Mouse (Mus musculus) kidney, adult 18-20 months (tissue): Measurements from ENCODE around the gene Zfp94.

Source experiments
- DNase-seq: peaks from one replicate; pipeline ENCODE4 v3.0.0; 2021

Zfp94 gene

DNA sequence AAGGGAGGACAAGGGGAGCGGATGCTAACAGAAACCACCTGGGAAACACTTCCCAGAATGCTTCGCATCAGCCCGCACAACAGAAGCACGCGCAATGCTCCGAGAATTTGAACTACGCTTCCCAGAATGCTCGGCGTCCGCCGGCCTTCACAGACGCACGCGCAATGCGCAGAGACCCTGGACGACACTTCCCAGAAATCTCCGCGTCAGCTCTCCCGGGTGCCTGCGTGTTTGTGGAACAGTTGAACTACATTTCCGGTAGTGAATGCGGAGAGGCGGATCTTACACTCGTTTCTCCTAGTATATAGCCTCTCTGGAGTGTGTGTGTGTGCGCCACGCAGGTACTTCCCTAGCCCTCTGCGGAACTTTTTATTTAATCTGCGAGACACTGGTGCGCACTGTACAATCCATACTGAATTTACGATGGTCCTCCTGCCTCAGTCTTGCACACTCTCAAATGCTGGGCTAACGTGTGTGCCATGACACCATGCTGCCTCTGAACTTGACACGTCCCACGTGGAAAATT lies at the start of gene Zfp94:
Gene Zfp94 (minus strand): TSS at position 100 of the 526 bp plus-strand sequence.
- DNase-seq = peak; percentile 96

DNA sequence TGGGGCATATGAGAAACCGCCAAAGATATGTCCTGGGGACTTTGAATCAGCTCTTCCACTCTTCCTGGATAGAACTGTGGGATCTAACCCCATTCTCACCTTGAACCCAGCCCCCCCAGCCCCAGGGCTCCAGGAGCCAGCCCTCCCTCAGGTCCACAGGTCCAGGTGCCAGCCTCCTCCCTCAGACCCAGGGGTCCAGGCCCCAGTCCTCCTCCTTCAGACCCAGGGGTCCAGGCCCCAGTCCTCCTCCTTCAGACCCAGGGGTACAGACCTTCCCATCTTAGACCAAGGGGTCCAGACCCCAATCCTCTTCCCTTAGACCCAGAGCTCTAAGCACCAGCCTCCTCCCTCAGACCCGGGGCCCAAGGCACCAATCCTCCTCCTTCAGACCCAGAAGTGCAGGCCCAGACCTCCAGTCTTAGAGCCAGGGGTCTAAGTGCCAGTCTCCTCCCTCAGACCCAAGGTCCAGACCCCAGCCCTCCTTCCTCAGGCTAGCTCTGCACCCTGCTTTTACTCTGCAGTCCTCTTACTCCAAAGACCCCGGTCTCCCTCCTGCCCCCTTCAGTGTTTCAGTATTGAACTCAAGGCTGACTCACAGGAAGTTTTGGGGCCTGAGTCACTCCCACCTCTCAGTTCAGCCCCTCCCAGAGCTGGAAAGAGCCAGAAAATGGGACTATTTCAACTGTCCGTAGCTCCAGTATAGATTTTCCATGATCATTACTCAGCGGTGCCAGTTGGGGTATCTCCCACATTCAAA lies 49.0 kb upstream of the Zfp94 start:
- DNase-seq = no peak

DNA sequence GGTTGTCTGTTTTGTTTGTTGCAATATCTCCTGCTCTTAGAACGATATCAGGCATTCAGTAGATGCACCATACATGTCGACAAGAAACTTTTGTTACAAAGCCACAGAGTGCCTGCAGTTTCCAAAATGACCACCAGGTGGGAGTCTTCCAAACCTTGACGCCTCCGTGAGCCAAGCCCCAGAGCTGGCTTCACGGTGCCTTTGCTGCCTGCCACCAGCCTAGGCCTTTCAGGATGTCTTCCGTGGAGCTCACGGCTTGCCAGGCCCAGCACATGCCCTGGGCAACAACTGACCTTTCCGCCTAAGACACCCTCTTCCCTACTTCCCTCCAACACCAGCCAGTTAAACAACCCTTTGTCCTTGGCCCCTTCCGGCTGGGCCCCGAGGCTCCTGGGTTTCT lies 48.4 kb upstream of the Zfp94 start:
- peak; percentile 86 for DNase-seq

DNA sequence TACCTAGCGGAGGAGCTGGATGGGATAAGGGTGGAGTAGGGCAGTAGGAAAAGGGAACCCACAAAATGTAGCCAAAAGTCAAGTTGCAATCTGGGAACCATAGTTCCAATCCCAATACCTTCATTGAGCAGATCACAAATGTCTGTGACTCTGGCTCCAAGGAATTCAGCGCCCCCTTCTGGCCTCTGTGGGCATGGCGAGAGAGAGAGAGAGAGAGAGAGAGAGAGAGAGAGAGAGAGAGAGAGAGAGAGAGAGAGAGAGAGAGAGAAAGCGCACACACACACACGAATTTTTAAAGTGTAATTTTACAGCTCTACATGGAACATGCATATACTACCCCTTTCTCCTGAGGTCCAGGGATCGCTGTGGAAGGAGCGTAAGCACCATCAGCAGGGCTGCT lies 46.8 kb upstream of the Zfp94 start:
- peak; percentile 29 for DNase-seq

DNA sequence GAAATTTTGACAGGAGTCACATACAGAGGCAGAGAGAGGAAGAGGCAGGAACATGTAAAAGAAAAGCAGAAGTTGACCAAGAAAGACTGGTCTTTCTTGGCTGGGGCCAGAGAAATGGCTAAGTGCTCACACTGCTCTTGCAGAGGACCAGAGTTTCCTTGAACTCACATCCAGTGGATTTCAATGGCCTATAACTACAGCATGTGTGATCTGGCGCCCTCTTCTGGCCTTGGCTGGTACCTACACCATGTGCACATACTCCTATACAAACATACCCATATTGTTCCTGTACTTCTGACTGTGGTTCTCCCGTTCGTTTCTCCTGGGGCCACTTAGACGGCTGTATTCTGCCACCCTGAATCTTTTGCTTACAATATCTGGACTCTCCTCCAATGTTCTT lies 44.5 kb upstream of the Zfp94 start:
- DNase-seq = no peak

DNA sequence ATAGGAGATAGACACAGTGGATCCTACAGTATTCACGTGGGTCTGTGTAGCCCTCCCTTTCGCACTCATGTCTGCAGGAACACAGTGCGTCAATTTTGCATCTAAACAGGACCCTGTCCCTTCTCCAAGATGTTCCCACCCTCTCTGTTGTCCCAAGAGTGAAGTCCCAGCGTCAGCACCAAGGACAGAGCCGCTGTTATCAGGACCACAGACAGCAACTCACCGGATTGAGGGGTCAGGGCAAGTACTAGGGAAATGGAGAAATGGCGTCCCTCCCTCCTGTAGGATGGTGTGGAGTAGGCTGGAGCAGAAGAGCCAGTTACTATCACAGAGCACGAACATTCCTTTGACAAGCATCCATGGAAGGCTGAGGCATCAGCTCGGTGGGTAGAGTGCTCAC lies 42.8 kb upstream of the Zfp94 start:
- DNase-seq = no peak

DNA sequence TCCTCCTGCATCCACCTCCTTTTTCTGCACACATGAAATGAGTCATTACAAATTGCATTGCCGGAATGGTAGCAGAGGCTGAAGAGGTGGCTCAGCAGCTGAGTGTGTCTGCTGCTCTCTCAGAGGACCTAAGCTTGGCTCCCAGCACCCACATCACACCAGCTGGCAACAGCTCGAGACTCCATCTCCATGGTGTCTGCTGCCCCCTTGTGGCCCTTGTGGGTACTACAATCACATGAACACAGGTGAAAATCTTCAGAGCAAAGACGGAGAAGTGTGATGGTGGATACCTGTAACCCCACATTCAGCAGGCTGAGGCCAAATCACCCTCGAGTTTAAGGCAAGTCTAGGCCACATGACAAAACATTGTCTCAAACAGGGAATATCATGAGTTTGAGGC lies 41.4 kb upstream of the Zfp94 start:
- DNase-seq = no peak

DNA sequence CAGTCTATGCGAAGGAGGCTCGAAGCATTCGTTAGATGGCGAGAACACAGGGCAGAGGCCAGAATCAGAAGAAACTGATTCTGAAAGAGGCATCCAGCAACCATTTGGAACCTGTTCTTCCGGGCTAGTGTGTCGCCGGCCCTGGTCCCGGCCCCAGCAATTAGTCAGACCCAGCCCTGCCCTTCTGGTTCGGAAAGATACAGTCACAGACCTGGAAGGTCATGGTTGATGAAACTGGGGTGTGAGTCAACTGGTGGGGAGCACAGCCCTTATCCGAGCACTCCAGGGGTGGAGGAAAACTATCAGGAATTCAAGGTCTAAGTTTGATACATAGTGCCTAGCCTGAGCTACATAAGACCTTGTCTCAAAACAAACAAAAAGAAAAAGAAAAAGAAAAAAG lies 39.6 kb upstream of the Zfp94 start:
- no peak for DNase-seq

DNA sequence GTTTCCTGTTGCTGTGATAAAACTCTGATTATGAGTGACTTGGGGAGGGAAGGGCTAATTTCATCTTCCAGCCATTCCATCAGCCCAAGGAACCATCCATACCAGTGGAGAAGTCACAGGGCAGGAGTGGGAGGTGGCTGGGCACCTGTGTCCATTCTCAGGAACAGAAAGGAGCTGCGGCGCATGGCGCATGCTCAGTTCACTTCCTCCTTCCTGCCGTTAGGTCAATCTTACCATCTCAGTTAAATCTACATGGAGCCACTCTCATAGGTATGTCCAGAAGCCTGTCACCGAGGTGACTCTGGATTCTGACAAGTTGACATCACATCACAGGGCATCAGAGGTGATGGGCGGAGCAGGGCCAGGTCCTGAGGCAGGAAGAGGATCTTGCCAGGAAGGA lies 39.2 kb upstream of the Zfp94 start:
- no peak for DNase-seq

DNA sequence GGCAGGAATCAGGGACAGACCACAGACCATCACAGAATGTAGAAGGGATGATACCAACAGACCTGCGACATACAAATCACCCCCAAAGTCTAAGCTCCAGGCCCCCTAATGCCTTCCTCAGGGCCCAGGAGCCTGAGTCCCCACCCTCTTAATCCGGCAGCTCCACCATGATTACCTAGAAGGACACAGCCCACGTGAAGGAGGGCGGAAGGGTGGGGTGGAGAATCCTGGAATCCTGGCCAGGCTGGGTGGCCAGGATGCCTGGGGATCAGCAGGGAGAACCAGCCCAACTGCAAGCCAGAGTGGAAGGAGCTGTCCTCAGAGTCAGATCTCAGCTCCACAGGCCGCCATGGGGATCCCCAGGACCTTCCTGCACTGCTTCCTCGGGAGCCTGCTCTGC lies 32.4 kb upstream of the Zfp94 start, which contains the start of gene Lypd5:
Gene Lypd5 (plus strand): TSS at position 301 of the 400 bp plus-strand sequence.
- no peak for DNase-seq

DNA sequence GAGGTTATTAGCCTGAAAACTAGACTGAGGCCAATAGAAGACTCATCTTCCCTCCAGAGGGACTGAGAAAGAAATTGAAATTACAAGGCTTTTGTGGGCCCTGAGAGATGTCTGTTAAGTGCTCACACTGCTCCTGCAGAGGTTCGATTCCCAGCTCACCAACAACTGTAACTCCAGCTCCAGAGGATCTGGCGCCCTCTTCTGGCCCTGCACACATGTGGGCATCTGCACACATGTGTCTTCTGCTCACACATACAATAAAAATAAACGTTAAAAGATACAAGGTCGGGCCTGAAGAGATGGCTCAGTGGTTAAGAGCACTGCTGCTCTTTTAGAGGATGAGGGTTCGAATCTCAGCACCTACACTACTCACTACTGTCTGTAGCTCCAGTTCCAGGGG lies 30.0 kb upstream of the Zfp94 start:
- DNase-seq = no peak

DNA sequence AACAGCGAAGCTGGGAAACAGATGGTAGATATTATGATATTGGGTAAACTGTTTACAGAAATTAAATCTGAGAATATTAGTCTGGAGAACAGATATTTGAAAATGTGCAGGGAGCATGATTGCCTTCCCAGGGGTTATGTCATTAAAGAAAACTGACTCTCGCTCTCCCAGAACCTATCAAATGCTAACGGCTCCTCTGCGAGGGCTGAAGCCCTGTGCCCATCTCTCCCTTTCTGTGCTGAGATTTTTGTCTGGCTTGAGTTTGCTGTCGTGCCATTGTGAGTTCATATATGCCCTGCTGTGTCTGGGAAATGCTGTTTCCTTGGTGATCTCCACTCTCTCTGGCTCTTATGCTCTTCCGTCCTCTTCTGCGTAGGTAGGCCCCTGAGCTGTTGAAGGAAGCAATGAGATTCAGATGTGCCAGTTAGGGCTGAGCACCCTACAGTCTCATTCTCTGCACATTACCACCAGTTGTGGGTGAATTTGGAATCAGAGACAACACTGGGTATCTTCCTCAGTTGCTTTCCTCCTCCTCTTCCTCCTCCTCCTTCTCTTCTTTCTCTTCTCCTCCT lies 27.3 kb upstream of the Zfp94 start:
- DNase-seq = no peak

DNA sequence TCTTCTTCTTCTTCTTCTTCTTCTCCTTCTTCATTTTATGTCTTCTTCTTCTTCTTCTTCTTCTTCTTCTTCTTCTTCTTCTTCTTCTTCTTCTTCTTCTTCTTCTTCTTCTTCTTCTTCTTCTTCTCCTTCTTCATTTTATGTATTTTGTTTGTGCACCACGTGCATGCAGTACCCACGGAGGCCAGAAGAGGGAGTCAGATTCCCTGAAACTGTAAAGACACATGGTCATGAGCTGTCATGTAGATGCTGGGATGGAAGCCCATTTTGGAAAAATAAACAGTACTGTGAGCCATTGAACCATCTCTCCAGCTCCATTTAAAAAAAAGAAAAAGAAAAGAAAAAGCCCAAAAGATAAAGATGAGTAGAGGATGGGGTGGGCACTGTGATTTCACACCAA lies 21.8 kb upstream of the Zfp94 start:
- DNase-seq = no peak

DNA sequence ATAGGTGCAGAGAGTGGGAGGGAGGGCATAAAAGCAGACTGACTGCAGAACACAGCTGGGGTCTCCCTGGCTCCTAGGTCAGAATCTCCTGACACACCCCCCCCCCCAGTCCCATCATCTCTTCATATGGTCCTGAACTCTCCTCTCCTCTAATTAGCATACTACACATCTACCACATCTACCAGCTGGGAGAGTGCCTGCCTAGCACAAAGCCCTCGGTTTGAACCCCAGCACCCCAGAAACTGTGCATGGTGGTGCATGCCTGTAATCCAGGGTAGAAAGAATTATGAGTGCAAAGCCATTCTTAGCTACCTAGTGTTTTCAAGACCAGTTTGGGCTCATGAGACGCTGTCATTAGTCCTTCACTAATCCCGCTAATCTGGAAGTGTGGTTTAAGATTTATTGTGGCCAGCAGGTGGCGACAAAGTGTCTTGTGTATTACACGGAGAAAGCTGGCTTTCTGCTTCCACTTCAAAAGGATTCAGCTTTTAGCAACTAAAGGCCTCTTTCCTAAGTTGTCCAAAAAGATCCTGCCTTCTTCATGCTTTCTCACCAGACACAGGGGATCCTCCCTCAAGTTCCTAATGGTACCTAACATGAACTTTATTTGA lies 19.3 kb upstream of the Zfp94 start:
- DNase-seq = peak; percentile 74

DNA sequence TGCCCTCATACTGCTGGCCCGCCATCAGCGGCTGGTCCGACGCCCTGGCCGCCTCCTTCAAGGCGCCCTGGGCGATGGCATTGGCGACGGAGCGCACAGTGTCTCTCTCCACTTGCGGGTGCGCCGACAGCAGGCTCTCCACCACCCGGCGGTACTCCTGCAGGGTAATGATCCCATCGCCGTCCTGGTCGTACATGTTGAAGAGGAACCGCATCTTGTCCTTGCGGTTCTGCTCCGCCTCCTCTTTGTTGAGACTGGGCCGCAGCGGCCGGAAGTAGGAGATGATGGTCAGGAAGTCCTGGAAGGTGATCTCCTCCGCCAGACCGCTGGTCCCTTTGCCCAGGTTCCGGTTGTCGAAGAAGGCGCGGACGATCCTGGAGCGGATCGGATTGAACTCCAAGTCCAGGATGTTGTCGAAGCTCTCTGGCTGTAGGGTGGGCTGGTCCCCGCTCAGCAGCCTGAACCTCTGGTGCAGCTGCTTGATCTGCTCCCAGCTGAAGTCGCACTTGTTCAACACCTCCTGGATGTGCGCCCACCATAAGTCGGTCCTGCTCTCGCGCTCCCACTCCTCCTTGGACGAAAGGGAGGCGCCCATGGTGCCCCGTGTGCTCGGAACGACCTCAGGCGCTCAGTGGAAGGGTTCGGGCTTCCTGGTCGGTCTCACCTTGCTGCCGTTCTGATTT lies 17.0 kb upstream of the Zfp94 start, which contains the start of gene Tescl:
Gene Tescl (minus strand): TSS at position 633 of the 683 bp plus-strand sequence.
- peak; percentile 8 for DNase-seq

DNA sequence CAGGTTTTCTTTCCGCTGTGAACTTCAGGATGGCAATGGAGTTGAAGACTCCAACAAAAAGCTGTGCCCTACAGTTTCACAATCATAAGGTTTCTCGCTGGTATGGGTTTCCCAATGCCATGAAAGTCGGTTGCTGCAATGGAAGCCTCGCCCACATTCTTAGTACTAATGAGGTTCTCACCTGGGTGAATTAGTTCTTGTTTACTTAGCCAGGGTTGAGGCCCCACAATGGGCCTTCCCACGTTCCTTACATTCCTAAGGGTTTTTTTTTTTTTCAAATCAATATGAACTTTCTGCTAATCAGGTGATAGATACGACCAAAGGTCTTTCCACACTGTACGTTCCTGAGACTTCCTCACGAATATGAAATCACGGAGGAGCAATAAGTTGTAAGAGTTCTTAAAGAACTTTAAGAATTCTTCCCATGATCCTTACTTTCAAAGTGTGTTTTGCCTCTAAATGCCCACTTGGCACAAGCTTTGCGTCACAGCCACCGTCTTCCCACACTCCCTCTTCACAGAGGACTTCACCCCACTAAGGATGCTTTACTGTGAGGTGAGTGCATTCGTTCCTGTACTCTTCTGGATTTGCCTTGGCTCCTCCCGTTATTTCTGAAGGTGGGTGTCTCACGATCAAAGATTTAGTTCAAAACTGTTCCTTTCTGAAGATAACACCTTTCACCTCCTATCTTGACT lies 11.0 kb upstream of the Zfp94 start:
- no peak for DNase-seq

DNA sequence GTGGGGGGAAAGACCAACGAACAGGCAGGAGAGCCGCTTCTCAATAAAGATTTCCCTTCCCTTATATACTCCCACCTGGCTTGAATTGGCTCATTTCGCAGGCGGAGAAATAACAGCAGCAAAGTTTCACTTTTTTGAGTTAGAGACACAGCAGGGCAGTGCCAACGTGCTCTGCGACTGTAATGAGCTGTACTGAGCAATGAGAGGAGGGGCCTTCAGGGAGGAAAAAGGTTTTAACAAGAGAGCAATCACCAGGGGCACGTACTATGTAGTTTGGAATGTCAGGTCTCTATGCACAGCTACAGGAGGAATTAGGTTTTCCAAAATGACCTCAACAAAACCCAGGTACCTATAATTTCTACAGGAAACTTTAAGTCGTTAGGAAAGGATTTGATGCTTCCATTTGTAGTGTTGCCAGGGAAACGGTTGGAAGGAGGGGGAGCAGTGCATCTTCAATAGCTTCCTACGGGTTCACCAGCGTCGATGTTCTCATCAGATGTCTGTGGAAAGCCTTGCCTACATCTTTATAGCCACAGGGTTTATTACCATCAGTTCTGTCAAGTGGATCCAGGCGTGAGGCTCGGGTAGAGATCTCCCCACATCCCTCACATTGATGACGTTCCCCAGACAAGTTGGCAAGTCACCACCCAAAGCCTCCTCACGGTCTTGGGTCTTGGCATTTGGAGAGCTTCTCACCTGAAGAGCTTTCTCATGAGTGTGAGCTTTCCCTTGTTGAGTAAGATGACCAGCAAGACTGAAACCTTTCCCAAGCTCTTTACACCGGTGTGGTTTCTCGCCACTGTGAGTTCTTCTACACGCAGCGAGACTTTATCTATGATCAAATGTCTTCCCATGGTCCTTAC lies 10.0 kb upstream of the Zfp94 start:
- no peak for DNase-seq

DNA sequence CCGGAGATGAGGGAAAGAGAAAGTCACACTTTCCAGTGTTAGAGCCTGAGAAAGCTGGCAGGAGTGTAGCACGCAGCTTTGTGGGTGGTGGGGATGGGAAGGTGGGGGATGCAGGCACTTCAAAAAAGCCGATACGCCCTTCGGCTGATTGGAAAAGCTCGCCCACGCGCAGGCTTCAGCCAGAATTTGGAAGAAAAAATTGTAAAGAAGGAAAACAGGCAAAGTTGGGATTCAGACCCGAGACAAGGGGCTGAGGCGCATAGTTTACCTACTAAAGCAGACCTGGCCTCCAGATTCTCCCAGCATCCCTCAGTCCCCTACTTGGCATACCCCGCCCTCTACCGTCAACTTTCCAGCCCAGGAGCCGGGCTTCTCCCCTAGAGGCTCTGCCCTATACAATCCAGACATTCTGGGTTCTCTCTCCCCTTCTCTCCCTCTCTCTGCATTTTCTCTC lies 9.2 kb upstream of the Zfp94 start:
- no peak for DNase-seq

DNA sequence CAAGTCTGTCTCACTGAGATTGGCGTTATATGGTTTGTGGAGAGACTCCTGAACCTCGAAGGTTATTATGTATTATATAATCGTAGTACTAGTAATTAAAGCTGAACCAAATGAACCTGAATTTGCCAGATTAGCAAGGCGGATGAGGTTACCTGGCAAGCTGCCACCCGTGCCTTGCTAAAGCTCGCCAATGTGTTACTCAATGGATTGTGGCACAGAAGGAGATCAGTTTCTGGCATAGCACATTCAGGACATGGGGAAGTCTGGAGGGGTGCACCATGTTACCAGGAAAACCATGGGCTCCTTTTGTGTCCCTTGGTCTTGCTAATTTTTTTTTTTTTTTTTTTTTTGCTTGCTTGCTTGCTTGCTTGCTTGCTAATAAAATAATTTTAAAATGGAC lies 8.7 kb upstream of the Zfp94 start:
- DNase-seq = peak; percentile 21

DNA sequence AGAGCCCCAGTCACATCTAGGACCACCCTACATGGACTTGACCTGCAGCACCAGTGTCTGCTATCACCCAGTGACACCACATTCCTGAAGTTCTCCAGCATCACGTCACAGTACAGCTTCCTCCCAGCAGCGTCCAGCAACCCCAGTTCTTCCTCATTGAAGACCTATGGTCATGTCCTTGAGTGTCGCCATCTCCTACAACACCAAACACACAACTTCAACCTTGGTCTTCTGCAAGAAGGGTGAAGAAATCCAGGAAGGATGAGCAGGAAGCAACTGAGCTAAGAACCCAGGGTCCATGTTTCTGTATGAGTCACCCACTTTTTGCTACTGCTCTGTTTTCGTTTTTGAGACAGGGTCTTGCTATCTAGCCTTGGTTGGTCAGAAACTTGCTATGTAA lies 6.1 kb upstream of the Zfp94 start:
- no peak for DNase-seq

DNA sequence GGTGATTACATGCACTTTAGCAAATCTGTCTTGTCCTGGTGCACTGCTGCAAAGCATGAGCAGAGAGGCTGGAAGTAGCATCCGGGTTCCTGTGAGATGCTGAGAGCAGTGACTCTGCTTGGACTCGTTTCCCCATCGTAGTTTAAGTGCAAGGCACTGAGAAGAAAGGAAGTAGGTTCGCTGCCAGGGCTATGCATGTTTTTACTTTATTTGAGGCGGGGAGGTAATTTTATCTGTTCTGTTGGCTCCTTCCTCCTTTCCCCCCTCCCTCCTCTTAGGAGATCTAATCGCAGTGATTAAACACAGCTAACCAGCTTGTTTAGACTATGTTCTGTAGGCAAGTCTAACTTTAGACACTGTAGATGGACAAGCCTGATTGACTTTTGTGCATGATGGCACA lies 2.5 kb upstream of the Zfp94 start:
- no peak for DNase-seq
